Mouse (Mus musculus): ENCODE measurements at regions not wholly inside any gene's neighbourhood (a gene's known extent, or its start where the extent isn't known, plus 50 kb on each side); places are given as distances from the start of the nearest gene placed in this dataset.

- TF ChIP-seq MAFK (IDR thresholded peaks at IDR 0.05; ENCODE audit: insufficient read depth, low read depth, low read length) (no peak), ZC3H11A (IDR thresholded peaks at IDR 0.05; ENCODE audit: borderline replicate concordance, low read depth, low read length) (no peak), ZNF384 (IDR thresholded peaks at IDR 0.05; ENCODE audit: low read depth, low read length) (no peak)
These were observed 80.0 kb upstream of the Ccdc190 start for GRCm38 (mm10) chr1:169848254-169849015.
